Mouse (Mus musculus) lung, embryonic 16.5 days (tissue): ENCODE measurements at regions not wholly inside any gene's neighbourhood (a gene's known extent, or its start where the extent isn't known, plus 50 kb on each side); places are given as distances from the start of the nearest gene placed in this dataset.

Source experiments
- ATAC-seq: fragments of 200-750 bp; cut with Nextera tagmentation; 2 replicates; pipeline ENCODE4 v1.8.0; 2017; ENCODE audit warnings: low read depth, mild to moderate bottlenecking, moderate library complexity
- H3K27ac ChIP-seq: fragments of 300-500 bp; sonication (generic); 2 replicates; pipeline ENCODE4 v1.5.1; 2014; ENCODE audit warnings: mild to moderate bottlenecking, control low read depth, low read length
- H3K27me3 ChIP-seq: fragments of 300-500 bp; sonication (generic); 2 replicates; pipeline ENCODE4 v1.6.1; 2014; ENCODE audit warnings: low read depth, low read length, mixed read lengths; ENCODE audit not compliant: control insufficient read depth, insufficient read depth
- H3K36me3 ChIP-seq: fragments of 300-500 bp; sonication (generic); 2 replicates; pipeline ENCODE4 v1.6.1; 2014; ENCODE audit warnings: low read length; ENCODE audit not compliant: control insufficient read depth, insufficient read depth
- H3K4me1 ChIP-seq: fragments of 300-500 bp; sonication (generic); replicated peaks from 2 replicates; pipeline ENCODE4 v1.6.1; 2014; ENCODE audit warnings: low read length, mixed read lengths; ENCODE audit not compliant: control insufficient read depth, insufficient read depth
- H3K4me2 ChIP-seq: fragments of 300-500 bp; sonication (generic); 2 replicates; pipeline ENCODE4 v1.6.1; 2014; ENCODE audit warnings: low read depth, low read length, control low read depth
- H3K4me3 ChIP-seq: fragments of 300-500 bp; sonication (generic); 2 replicates; pipeline ENCODE4 v1.5.1; 2014; ENCODE audit warnings: mild to moderate bottlenecking, low read length, control low read depth
- H3K9ac ChIP-seq: fragments of 300-500 bp; sonication (generic); 2 replicates; pipeline ENCODE4 v1.6.1; 2014; ENCODE audit warnings: low read length, control low read depth
- H3K9me3 ChIP-seq: fragments of 300-500 bp; sonication (generic); 2 replicates; pipeline ENCODE4 v1.6.1; 2016; ENCODE audit warnings: low read length; ENCODE audit not compliant: control insufficient read depth
- WGBS: fragments of 180-500 bp; shearing (Covaris S2); extraction: QIAGEN DNeasy Blood & Tissue Kit; methylation state at CpG from one replicate; pipeline ENCODE4 v1.1.7; 2014; 5-methylcytosine and 5-hydroxymethylcytosine counted together

GRCm38 (mm10) chr15:30029257-30029899 lies 143.0 kb upstream of the Ctnnd2 start:
- H3K4me2 ChIP-seq = no peak overlapping the region
- no peaks in the 10 kb centered on the region for H3K4me1 ChIP-seq
- H3K36me3 ChIP-seq = no peaks in the 10 kb centered on the region
- no peak overlapping the region for H3K4me3 ChIP-seq
- no peaks in the 10 kb centered on the region for H3K27me3 ChIP-seq
- H3K27ac ChIP-seq = no peak overlapping the region
- WGBS = 57% methylated on average over 4 of the region's 4 CpGs
- no peak for ATAC-seq
- no peaks in the 10 kb centered on the region for H3K9me3 ChIP-seq
- no peak overlapping the region for H3K9ac ChIP-seq

DNA sequence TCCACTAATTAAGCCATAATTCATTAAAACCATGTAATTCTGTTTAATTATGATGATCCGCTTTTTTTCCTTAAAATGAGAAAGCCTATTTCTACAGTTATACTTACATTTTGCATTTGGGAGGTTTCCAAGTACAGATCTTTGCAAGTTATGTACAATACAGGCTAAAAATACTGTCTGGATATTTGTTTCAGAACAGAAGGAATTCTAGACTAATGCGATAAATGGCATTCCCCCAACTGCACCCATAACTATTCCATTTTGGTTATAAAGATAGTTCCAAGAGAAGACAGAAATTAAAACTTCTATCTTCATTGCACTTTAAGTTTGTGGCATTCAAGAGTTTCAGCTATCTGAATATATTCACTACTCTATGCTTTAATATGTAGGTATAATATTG lies 137.0 kb upstream of the Ctnnd2 start:
- WGBS = 88% methylated on average over 2 of the region's 2 CpGs
- no peak for ATAC-seq
- Histone ChIP-seq H3K4me3 (no peak overlapping the region), H3K27ac (no peak overlapping the region), H3K27me3 (no peaks in the 10 kb centered on the region), H3K4me1 (no peaks in the 10 kb centered on the region), H3K36me3 (no peaks in the 10 kb centered on the region), H3K4me2 (no peak overlapping the region), H3K9me3 (no peaks in the 10 kb centered on the region), H3K9ac (no peak overlapping the region)

DNA sequence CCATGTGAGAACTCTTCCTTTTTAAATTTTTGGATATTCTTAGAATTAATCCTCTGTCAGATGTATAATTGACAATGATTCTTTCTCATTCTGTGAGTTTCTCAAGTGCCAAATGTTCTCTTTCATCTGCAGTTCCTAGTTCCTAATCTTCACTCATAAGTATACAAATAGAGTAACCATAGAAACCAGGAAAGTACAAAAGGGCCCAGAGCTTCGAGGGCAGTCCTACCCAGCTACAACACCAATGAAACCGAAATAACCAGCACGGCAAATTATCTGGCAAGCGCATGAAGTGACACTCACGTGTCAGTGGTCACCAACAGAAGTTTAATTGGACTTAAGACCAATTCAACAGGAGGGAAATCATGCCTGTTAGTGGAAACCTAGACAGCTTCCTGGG lies 121.5 kb upstream of the Ctnnd2 start:
- H3K4me2 ChIP-seq = no peak overlapping the region
- H3K4me1 ChIP-seq = no peaks in the 10 kb centered on the region
- WGBS = 34% methylated on average over 5 of the region's 5 CpGs
- H3K27me3 ChIP-seq = no peaks in the 10 kb centered on the region
- H3K9me3 ChIP-seq = no peaks in the 10 kb centered on the region
- 0 out of 2 replicates have a peak overlapping the region, but pooled peaks have one; percentile 38 for H3K27ac ChIP-seq
- no peak; the same call in 1 of the 2 replicates for ATAC-seq
- no peak overlapping the region for H3K9ac ChIP-seq
- no peak overlapping the region for H3K4me3 ChIP-seq
- H3K36me3 ChIP-seq = no peaks in the 10 kb centered on the region

- Histone ChIP-seq H3K9ac (no peak overlapping the region), H3K9me3 (no peaks in the 10 kb centered on the region), H3K36me3 (no peaks in the 10 kb centered on the region), H3K27me3 (no peaks in the 10 kb centered on the region), H3K4me2 (no peak overlapping the region), H3K4me1 (no peaks in the 10 kb centered on the region), H3K4me3 (no peak overlapping the region), H3K27ac (no peak overlapping the region)
- ATAC-seq = no peak
- WGBS = 55% methylated on average over 7 of the region's 7 CpGs
Observed at GRCm38 (mm10) chr15:30059808-30060207, 112.6 kb upstream of the Ctnnd2 start.

- Histone ChIP-seq H3K27me3 (no peaks in the 10 kb centered on the region), H3K4me3 (no peak overlapping the region), H3K36me3 (no peaks in the 10 kb centered on the region), H3K9me3 (no peaks in the 10 kb centered on the region), H3K4me1 (no peaks in the 10 kb centered on the region), H3K9ac (no peak overlapping the region), H3K27ac (no peak overlapping the region), H3K4me2 (no peak overlapping the region)
- no peak for ATAC-seq
- WGBS = 69% methylated on average over 3 of the region's 3 CpGs
Observed at GRCm38 (mm10) chr15:30060505-30061342, 111.7 kb upstream of the Ctnnd2 start.

- no peak for ATAC-seq
- Histone ChIP-seq H3K4me1 (no peaks in the 10 kb centered on the region), H3K27me3 (no peaks in the 10 kb centered on the region), H3K9me3 (peaks cover 3% of the 10 kb centered on the region; the same call in 1 of the 2 replicates), H3K36me3 (no peaks in the 10 kb centered on the region), H3K4me2 (no peak overlapping the region), H3K4me3 (no peak overlapping the region), H3K9ac (no peak overlapping the region), H3K27ac (no peak overlapping the region)
- WGBS = 61% methylated on average over 2 of the region's 2 CpGs
Observed at GRCm38 (mm10) chr15:30071668-30072067, 100.7 kb upstream of the Ctnnd2 start.

- Histone ChIP-seq H3K36me3 (no peaks in the 10 kb centered on the region), H3K4me3 (no peak overlapping the region), H3K4me2 (no peak overlapping the region), H3K27me3 (no peaks in the 10 kb centered on the region), H3K4me1 (no peaks in the 10 kb centered on the region), H3K9ac (no peak overlapping the region), H3K27ac (no peak overlapping the region), H3K9me3 (peaks cover 3% of the 10 kb centered on the region; the same call in 1 of the 2 replicates)
- WGBS = 53% methylated on average over 1 of the region's 1 CpGs
- no peak for ATAC-seq
Observed at GRCm38 (mm10) chr15:30072301-30072700, 100.1 kb upstream of the Ctnnd2 start.

DNA sequence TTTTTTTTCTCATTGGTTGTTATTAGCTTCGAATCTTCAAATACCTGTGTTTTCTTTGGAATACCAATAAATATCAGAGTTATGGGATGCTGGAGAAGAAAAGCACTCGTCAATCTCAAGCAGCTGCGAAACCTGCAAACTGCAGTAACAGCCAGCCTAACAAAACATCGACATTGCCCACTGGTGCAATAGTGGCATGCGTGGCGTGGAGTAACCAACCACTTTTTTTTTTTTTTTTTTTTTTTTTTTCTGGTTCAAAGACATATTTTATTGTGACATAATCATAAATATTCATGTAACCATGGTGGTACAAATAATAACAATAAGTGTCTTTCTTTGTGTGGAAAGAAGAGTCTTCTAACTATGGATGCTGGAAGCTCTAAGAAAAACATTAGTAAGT lies 85.3 kb upstream of the Ctnnd2 start:
- Histone ChIP-seq H3K4me1 (no peaks in the 10 kb centered on the region), H3K4me2 (no peak overlapping the region), H3K4me3 (no peak overlapping the region), H3K27me3 (no peaks in the 10 kb centered on the region), H3K9me3 (no peaks in the 10 kb centered on the region), H3K27ac (no peak overlapping the region), H3K9ac (no peak overlapping the region), H3K36me3 (no peaks in the 10 kb centered on the region)
- WGBS = 89% methylated on average over 6 of the region's 6 CpGs
- ATAC-seq = no peak

GRCm38 (mm10) chr15:30122061-30122460 lies 50.3 kb upstream of the Ctnnd2 start:
- Histone ChIP-seq H3K4me3 (no peak overlapping the region), H3K27ac (no peak overlapping the region), H3K4me2 (no peak overlapping the region), H3K4me1 (no peaks in the 10 kb centered on the region), H3K9me3 (no peaks in the 10 kb centered on the region), H3K36me3 (no peaks in the 10 kb centered on the region), H3K9ac (no peak overlapping the region), H3K27me3 (no peaks in the 10 kb centered on the region)
- WGBS = 64% methylated on average over 3 of the region's 3 CpGs
- no peak for ATAC-seq
